Mouse (Mus musculus): ENCODE results near the gene S1pr5. TPM values are rescaled to one million over a fixed set of nuclear protein-coding genes. Genes with fewer than 3 reads are reported as not detected.
"Not testable (repeated sequence)": the region's sequence is repeated elsewhere in the genome, so short reads cannot be mapped to it uniquely, and the experiment has no call there.

The S1pr5 gene
- polyA plus RNA-seq, 1 experiment = 0.78 TPM

DNA sequence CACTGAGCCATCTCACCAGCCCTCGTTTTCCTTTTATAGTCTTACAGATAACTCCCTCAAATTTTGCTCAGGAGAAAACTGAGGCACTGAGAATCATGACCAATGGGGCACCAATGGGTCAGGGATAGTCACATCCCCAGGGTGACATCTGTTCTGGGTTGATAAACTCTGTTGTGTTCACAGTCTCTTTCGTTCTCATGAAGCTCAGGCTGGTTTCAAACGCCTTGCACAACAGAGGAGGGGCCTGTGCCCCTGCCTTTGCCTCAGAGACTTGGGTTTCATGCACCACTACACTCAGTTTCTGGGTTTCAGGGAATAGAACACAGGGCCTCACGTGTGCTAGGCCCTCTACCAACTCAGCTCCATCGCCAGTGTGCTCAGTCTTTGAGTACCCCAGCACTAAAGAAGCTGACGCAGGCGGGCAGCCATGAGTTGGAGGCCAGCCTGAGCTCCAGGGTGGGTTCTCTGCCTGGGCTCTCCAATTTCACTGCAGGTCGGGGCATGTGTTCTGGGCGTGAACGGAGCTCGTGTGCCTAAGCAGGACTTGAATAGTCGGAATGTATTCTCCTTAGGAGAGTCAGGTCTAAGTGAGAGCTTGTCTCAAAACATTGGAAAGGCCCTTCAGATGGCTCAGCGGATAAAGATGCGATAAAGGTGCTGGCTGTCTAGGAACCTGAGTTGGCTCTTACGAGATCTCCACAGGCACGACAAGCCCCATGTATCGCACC, 16.2 kb upstream of the S1pr5 start:
- 66% methylated on average over 17 of the region's 17 CpGs for WGBS
- Histone ChIP-seq H3K4me3 (ENCODE audit: control insufficient read depth, insufficient read depth, low read length) (peak overlapping the region; percentile 75), H3K4me1 (replicated peaks; ENCODE audit: control insufficient read depth, insufficient read depth, low read length) (peaks cover 30% of the 10 kb centered on the region), H3K27me3 (ENCODE audit: control insufficient read depth, insufficient read depth, low read length) (no peaks in the 10 kb centered on the region), H3K27ac (ENCODE audit: control insufficient read depth, insufficient read depth, low read length) (no peak overlapping the region), H3K36me3 (ENCODE audit: control insufficient read depth, insufficient read depth, low read length) (peaks cover 12% of the 10 kb centered on the region)
- DNase-seq = no peak
- TF ChIP-seq CTCF (IDR thresholded peaks at IDR 0.05; ENCODE audit: borderline replicate concordance, control insufficient read depth, extremely low read depth, insufficient read depth, low read length, poor library complexity) (no peak), POLR2A (IDR thresholded peaks at IDR 0.05; ENCODE audit: control insufficient read depth, extremely low read depth, insufficient read depth, low read length, poor library complexity) (no peak)

DNA sequence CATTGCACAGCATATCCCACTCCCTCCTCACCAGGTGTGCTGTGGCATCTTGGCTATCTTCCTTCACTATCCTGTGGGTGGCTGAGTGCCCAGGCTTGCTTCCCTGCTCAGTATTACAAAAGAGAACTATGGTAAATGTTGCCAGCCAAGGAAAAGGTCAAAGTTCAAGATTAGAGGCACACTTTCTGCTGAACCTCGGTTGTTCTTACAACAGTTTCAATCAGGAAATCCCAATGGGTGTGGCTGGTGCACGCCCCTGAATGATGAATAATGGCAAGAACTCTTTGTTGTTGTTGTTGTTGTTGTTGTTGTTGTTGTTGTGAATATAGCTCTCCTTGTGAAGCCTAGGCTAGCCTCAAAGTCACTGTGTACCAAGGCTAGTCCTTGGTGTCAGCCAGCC, 13.6 kb upstream of the S1pr5 start:
- Histone ChIP-seq H3K27me3 (ENCODE audit: control insufficient read depth, insufficient read depth, low read length) (no peaks in the 10 kb centered on the region), H3K36me3 (ENCODE audit: control insufficient read depth, insufficient read depth, low read length) (no peaks in the 10 kb centered on the region), H3K4me1 (replicated peaks; ENCODE audit: control insufficient read depth, insufficient read depth, low read length) (peaks cover 29% of the 10 kb centered on the region), H3K4me3 (ENCODE audit: control insufficient read depth, insufficient read depth, low read length) (no peak overlapping the region), H3K27ac (ENCODE audit: control insufficient read depth, insufficient read depth, low read length) (no peak overlapping the region)
- TF ChIP-seq CTCF (IDR thresholded peaks at IDR 0.05; ENCODE audit: borderline replicate concordance, control insufficient read depth, extremely low read depth, insufficient read depth, low read length, poor library complexity) = no peak
- TF ChIP-seq POLR2A (IDR thresholded peaks at IDR 0.05; ENCODE audit: control insufficient read depth, extremely low read depth, insufficient read depth, low read length, poor library complexity) = no peak
- 67% methylated on average over 2 of the region's 2 CpGs for WGBS
- DNase-seq = no peak

DNA sequence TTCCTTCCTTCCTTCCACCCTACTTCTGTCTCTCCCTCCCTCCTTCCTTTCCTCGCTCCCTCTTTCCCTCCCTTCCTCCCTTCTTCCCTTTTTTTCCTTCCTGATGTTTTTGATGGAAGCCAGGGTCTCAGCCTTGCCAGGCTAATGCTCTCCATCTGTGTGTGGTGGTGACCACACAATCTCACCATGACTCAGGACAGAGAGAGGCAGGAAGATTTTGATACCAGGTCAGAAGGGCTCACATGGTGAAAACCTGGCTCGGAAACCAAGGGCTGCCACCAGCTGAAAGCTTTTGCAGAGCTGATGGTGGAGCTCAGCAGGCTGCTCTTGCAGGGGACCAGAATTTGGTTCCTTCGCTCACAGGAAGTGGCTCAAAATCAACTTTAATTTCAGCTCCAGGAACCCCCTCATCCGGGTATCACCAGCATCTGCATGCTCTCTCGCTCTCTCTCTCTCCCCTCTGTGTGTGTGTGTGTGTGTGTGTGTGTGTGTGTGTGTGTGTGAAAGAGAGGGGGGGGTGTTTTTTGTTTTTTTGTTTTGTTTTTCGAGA, 12.3 kb upstream of the S1pr5 start:
- TF ChIP-seq CTCF (IDR thresholded peaks at IDR 0.05; ENCODE audit: borderline replicate concordance, control insufficient read depth, extremely low read depth, insufficient read depth, low read length, poor library complexity) (no peak), POLR2A (IDR thresholded peaks at IDR 0.05; ENCODE audit: control insufficient read depth, extremely low read depth, insufficient read depth, low read length, poor library complexity) (no peak)
- H3K36me3 ChIP-seq (ENCODE audit: control insufficient read depth, insufficient read depth, low read length) = no peaks in the 10 kb centered on the region
- no peak overlapping the region for H3K27ac ChIP-seq (ENCODE audit: control insufficient read depth, insufficient read depth, low read length)
- peaks cover 16% of the 10 kb centered on the region for H3K4me1 ChIP-seq (replicated peaks; ENCODE audit: control insufficient read depth, insufficient read depth, low read length)
- H3K27me3 ChIP-seq (ENCODE audit: control insufficient read depth, insufficient read depth, low read length) = no peaks in the 10 kb centered on the region
- H3K4me3 ChIP-seq (ENCODE audit: control insufficient read depth, insufficient read depth, low read length) = no peak overlapping the region
- WGBS = 49% methylated on average over 6 of the region's 6 CpGs
- DNase-seq = no peak

DNA sequence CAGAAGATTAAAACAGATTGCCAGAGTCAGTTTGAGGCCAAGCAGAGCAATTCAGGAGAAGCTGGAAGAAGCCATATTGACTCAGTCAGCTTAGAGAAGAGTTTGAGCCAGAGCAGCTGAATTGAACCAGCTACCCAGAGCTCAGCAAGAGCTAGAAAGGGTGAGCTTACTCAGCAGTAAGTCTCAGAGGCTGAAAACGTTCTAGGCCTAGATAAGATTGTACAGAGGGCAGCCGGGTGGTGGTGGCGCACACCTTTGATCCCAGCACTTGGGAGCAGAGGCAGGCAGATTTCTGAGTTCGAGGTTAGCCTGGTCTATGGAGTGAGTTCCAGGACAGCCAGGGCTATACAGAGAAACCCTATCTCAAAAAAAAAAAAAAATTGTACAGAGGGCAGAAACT, 8.1 kb upstream of the S1pr5 start:
- not testable (repeated sequence) for H3K4me3 ChIP-seq (ENCODE audit: control insufficient read depth, insufficient read depth, low read length); H3K4me1 ChIP-seq (replicated peaks; ENCODE audit: control insufficient read depth, insufficient read depth, low read length); DNase-seq; H3K27ac ChIP-seq (ENCODE audit: control insufficient read depth, insufficient read depth, low read length); H3K27me3 ChIP-seq (ENCODE audit: control insufficient read depth, insufficient read depth, low read length); H3K36me3 ChIP-seq (ENCODE audit: control insufficient read depth, insufficient read depth, low read length)
- 88% methylated on average over 4 of the region's 4 CpGs for WGBS

DNA sequence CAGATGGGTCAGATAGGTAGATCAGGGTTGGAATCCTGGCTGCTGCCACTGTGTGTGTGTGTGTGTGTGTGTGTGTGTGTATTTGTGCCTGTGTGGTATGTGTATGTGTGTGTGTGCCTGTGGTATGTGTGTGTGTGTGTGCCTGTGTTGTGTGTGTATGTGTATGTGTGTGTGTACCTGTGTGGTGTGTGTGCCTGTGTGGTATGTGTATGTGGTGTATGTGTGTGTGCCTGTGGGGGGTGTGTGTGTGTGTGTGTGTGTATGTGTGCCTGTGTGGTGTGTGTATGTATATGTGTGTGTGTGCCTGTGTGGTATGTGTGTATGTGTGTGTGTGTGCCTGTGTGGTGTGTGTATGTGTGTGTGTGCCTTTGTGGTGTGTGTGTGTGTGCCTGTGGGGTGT, 6.4 kb upstream of the S1pr5 start:
- no peak overlapping the region for H3K27ac ChIP-seq (ENCODE audit: control insufficient read depth, insufficient read depth, low read length)
- no peak for TF ChIP-seq CTCF (IDR thresholded peaks at IDR 0.05; ENCODE audit: borderline replicate concordance, control insufficient read depth, extremely low read depth, insufficient read depth, low read length, poor library complexity)
- no peak for TF ChIP-seq POLR2A (IDR thresholded peaks at IDR 0.05; ENCODE audit: control insufficient read depth, extremely low read depth, insufficient read depth, low read length, poor library complexity)
- no peak overlapping the region for H3K4me3 ChIP-seq (ENCODE audit: control insufficient read depth, insufficient read depth, low read length)
- no peak for DNase-seq
- H3K36me3 ChIP-seq (ENCODE audit: control insufficient read depth, insufficient read depth, low read length) = no peaks in the 10 kb centered on the region
- H3K27me3 ChIP-seq (ENCODE audit: control insufficient read depth, insufficient read depth, low read length) = peaks cover 2% of the 10 kb centered on the region; the same call in 1 of the 2 replicates
- H3K4me1 ChIP-seq (replicated peaks; ENCODE audit: control insufficient read depth, insufficient read depth, low read length) = no peaks in the 10 kb centered on the region; the same call in none of the 2 replicates

DNA sequence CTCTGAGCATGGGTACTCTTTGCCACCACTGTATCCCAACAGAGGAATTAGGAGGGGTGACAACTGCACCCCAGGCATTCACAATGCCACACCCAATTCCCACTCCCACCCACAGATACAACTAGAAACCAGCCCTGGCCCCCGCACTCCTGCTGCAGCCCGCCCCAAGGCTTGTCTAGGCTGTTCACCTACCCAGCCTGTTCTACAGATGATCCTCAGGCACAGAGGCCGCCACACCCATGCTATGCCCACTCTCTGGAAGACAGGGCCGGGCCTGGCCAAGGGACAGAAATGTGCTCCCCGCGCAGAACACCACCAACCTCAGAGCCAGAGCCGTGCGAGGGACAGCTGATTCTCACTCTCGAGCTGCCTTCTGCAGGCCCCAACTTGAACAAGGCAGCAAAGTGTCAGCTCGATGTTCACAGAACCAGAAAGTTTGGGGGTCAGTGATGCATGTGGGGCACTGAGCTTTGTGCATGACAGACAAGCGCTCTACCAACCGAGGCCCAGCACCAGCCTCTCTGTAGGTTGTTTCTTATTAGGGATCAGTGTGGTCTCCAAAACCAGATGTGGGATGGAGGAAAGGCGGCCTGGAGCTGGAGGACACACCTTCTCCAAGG, 3.0 kb upstream of the S1pr5 start:
- Histone ChIP-seq H3K4me1 (replicated peaks; ENCODE audit: control insufficient read depth, insufficient read depth, low read length) (0 out of 2 replicates have a peak, but pooled peaks cover 4% of the 10 kb centered on the region), H3K36me3 (ENCODE audit: control insufficient read depth, insufficient read depth, low read length) (no peaks in the 10 kb centered on the region), H3K27me3 (ENCODE audit: control insufficient read depth, insufficient read depth, low read length) (peaks cover 22% of the 10 kb centered on the region; the same call in 1 of the 2 replicates), H3K4me3 (ENCODE audit: control insufficient read depth, insufficient read depth, low read length) (no peak overlapping the region), H3K27ac (ENCODE audit: control insufficient read depth, insufficient read depth, low read length) (no peak overlapping the region)
- 89% methylated on average over 13 of the region's 13 CpGs for WGBS
- TF ChIP-seq CTCF (IDR thresholded peaks at IDR 0.05; ENCODE audit: borderline replicate concordance, control insufficient read depth, extremely low read depth, insufficient read depth, low read length, poor library complexity) = no peak
- no peak for TF ChIP-seq POLR2A (IDR thresholded peaks at IDR 0.05; ENCODE audit: control insufficient read depth, extremely low read depth, insufficient read depth, low read length, poor library complexity)
- DNase-seq = no peak

All from thymus, adult 2 months (tissue).